Mouse (Mus musculus) lung, postnatal 0 days (tissue): ENCODE measurements at regions not wholly inside any gene's neighbourhood (a gene's known extent, or its start where the extent isn't known, plus 50 kb on each side); places are given as distances from the start of the nearest gene placed in this dataset.

ENCODE experiments used
- ATAC-seq: fragments of 200-750 bp; cut with Nextera tagmentation; 2 replicates; pipeline ENCODE4 v1.8.0; 2017; ENCODE audit warnings: moderate library complexity
- DNase-seq: peaks from one replicate; pipeline ENCODE4 v3.0.0-alpha.2; 2016; ENCODE audit warnings: low spot score
- H3K27ac ChIP-seq: fragments of 300-500 bp; sonication (generic); 2 replicates; pipeline ENCODE4 v1.5.1; 2014; ENCODE audit warnings: antibody characterized with exemption, mild to moderate bottlenecking, low read length, mixed read lengths
- H3K27me3 ChIP-seq: fragments of 300-500 bp; sonication (generic); replicated peaks from 2 replicates; pipeline ENCODE4 v1.6.1; 2014; ENCODE audit warnings: low read length, mixed read lengths; ENCODE audit not compliant: insufficient read depth
- H3K36me3 ChIP-seq: fragments of 300-500 bp; sonication (generic); 2 replicates; pipeline ENCODE4 v1.6.1; 2014; ENCODE audit warnings: low read length, mixed read lengths; ENCODE audit not compliant: insufficient read depth
- H3K4me1 ChIP-seq: fragments of 300-500 bp; sonication (generic); 2 replicates; pipeline ENCODE4 v1.6.1; 2014; ENCODE audit warnings: antibody characterized with exemption, low read depth, low read length, mixed read lengths; ENCODE audit not compliant: insufficient read depth
- H3K4me2 ChIP-seq: fragments of 300-500 bp; sonication (generic); replicated peaks from 2 replicates; pipeline ENCODE4 v1.6.1; 2014; ENCODE audit warnings: low read depth, mild to moderate bottlenecking, low read length, moderate library complexity, mixed read lengths
- H3K4me3 ChIP-seq: fragments of 300-500 bp; sonication (generic); 2 replicates; pipeline ENCODE4 v1.5.1; 2014; ENCODE audit warnings: low read depth, low read length
- H3K9ac ChIP-seq: fragments of 300-500 bp; sonication (generic); replicated peaks from 2 replicates; pipeline ENCODE4 v1.6.1; 2014; ENCODE audit warnings: low read depth, mild to moderate bottlenecking
- H3K9me3 ChIP-seq: fragments of 300-500 bp; sonication (generic); 2 replicates; pipeline ENCODE4 v1.6.1; 2016; ENCODE audit warnings: low read length, mixed read lengths
- CTCF ChIP-seq: IDR thresholded peaks from 2 replicates; pipeline ENCODE4 v1.5.1; 2016; ENCODE audit warnings: antibody characterized with exemption, mild to moderate bottlenecking
- EP300 ChIP-seq: IDR thresholded peaks from 2 replicates; pipeline ENCODE4 v1.6.1; 2016; ENCODE audit warnings: antibody characterized with exemption, mild to moderate bottlenecking, control low read depth
- WGBS: fragments of 180-500 bp; shearing (Covaris S2); extraction: QIAGEN DNeasy Blood & Tissue Kit; methylation state at CpG from one replicate; pipeline ENCODE4 v1.1.7; 2014; 5-methylcytosine and 5-hydroxymethylcytosine counted together

- ATAC-seq = no peak
- no peak for TF ChIP-seq CTCF
- H3K4me2 ChIP-seq = no peak overlapping the region
- H3K4me3 ChIP-seq = no peak overlapping the region
- no peak for DNase-seq
- no peaks in the 10 kb centered on the region for H3K27me3 ChIP-seq
- no peaks in the 10 kb centered on the region for H3K36me3 ChIP-seq
- H3K4me1 ChIP-seq = peaks cover 12% of the 10 kb centered on the region; the same call in 1 of the 2 replicates
- 77% methylated on average over 7 of the region's 7 CpGs for WGBS
- no peaks in the 10 kb centered on the region for H3K9me3 ChIP-seq
- no peak overlapping the region for H3K9ac ChIP-seq
- no peak overlapping the region for H3K27ac ChIP-seq
Observed at GRCm38 (mm10) chr5:64612017-64612416, 191.2 kb upstream of the Klf3 start.

- Histone ChIP-seq H3K9me3 (no peaks in the 10 kb centered on the region), H3K4me1 (peaks cover 12% of the 10 kb centered on the region; the same call in 1 of the 2 replicates), H3K9ac (no peak overlapping the region), H3K27me3 (no peaks in the 10 kb centered on the region), H3K4me3 (no peak overlapping the region), H3K4me2 (no peak overlapping the region), H3K27ac (no peak overlapping the region), H3K36me3 (no peaks in the 10 kb centered on the region)
- TF ChIP-seq EP300 = no peak
- no peak for TF ChIP-seq CTCF
- 96% methylated on average over 3 of the region's 3 CpGs for WGBS
- no peak for DNase-seq
- no peak for ATAC-seq
Observed at GRCm38 (mm10) chr5:64613696-64614095, 189.5 kb upstream of the Klf3 start.

- no peaks in the 10 kb centered on the region for H3K9me3 ChIP-seq
- DNase-seq = no peak
- H3K4me1 ChIP-seq = no peaks in the 10 kb centered on the region
- H3K4me2 ChIP-seq = no peak overlapping the region
- 59% methylated on average over 5 of the region's 5 CpGs for WGBS
- no peaks in the 10 kb centered on the region for H3K27me3 ChIP-seq
- no peak overlapping the region for H3K4me3 ChIP-seq
- no peak overlapping the region for H3K27ac ChIP-seq
- no peak overlapping the region for H3K9ac ChIP-seq
- TF ChIP-seq CTCF (no peak), EP300 (no peak)
- ATAC-seq = no peak
- H3K36me3 ChIP-seq = no peaks in the 10 kb centered on the region
Observed at GRCm38 (mm10) chr5:64618126-64618525, 185.1 kb upstream of the Klf3 start.

GRCm38 (mm10) chr5:64619752-64620151, 183.4 kb upstream of the Klf3 start:
- H3K27me3 ChIP-seq = no peaks in the 10 kb centered on the region
- H3K9ac ChIP-seq = no peak overlapping the region
- H3K4me3 ChIP-seq = no peak overlapping the region
- H3K4me2 ChIP-seq = no peak overlapping the region
- DNase-seq (no peak), ATAC-seq (no peak)
- no peaks in the 10 kb centered on the region for H3K36me3 ChIP-seq
- 80% methylated on average over 5 of the region's 5 CpGs for WGBS
- no peak for TF ChIP-seq CTCF
- no peak for TF ChIP-seq EP300
- H3K27ac ChIP-seq = no peak overlapping the region
- H3K4me1 ChIP-seq = no peaks in the 10 kb centered on the region
- no peaks in the 10 kb centered on the region for H3K9me3 ChIP-seq

GRCm38 (mm10) chr5:64620726-64621125, 182.5 kb upstream of the Klf3 start:
- Histone ChIP-seq H3K27me3 (no peaks in the 10 kb centered on the region), H3K9ac (no peak overlapping the region), H3K4me2 (no peak overlapping the region), H3K4me1 (no peaks in the 10 kb centered on the region), H3K9me3 (no peaks in the 10 kb centered on the region), H3K27ac (no peak overlapping the region), H3K36me3 (no peaks in the 10 kb centered on the region), H3K4me3 (no peak overlapping the region)
- ATAC-seq = no peak
- no peak for DNase-seq
- 83% methylated on average over 5 of the region's 5 CpGs for WGBS
- TF ChIP-seq EP300 = no peak
- TF ChIP-seq CTCF = no peak

GRCm38 (mm10) chr5:64621386-64621785, 181.8 kb upstream of the Klf3 start:
- Histone ChIP-seq H3K4me2 (no peak overlapping the region), H3K4me3 (no peak overlapping the region), H3K9ac (no peak overlapping the region), H3K27me3 (no peaks in the 10 kb centered on the region), H3K4me1 (no peaks in the 10 kb centered on the region), H3K9me3 (no peaks in the 10 kb centered on the region), H3K36me3 (no peaks in the 10 kb centered on the region), H3K27ac (no peak overlapping the region)
- 100% methylated on average over 1 of the region's 1 CpGs for WGBS
- DNase-seq (no peak), ATAC-seq (no peak)
- no peak for TF ChIP-seq CTCF
- TF ChIP-seq EP300 = no peak

GRCm38 (mm10) chr5:64623653-64624052, 179.5 kb upstream of the Klf3 start:
- Histone ChIP-seq H3K27me3 (no peaks in the 10 kb centered on the region), H3K4me1 (no peaks in the 10 kb centered on the region), H3K9me3 (no peaks in the 10 kb centered on the region), H3K27ac (no peak overlapping the region), H3K4me3 (no peak overlapping the region), H3K36me3 (no peaks in the 10 kb centered on the region), H3K9ac (no peak overlapping the region), H3K4me2 (no peak overlapping the region)
- 46% methylated on average over 3 of the region's 3 CpGs for WGBS
- ATAC-seq (peak; percentile 33; the same call in 1 of the 2 replicates), DNase-seq (no peak)
- TF ChIP-seq CTCF = no peak
- no peak for TF ChIP-seq EP300
